Mouse (Mus musculus) layer of hippocampus, adult 8-10 months (tissue): ENCODE measurements around the gene Acss2. TPM values are rescaled to one million over a fixed set of nuclear protein-coding genes. Genes with fewer than 3 reads are reported as not detected.

Experiments used
- DNase-seq, 2 experiments: peaks; one replicate each; pipeline ENCODE4 v3.0.0; 2022; ENCODE audit warnings: low spot score in 2 of 2
- total RNA-seq, 4 experiments: library from RNA; stranded (reverse); gene quantifications; 2 replicates each; pipeline ENCODE4 v1.2.4; 2022

The Acss2 gene
- 10 to 100 TPM; 61.2 to 72.6 (median 61.8) TPM for total RNA-seq

DNA sequence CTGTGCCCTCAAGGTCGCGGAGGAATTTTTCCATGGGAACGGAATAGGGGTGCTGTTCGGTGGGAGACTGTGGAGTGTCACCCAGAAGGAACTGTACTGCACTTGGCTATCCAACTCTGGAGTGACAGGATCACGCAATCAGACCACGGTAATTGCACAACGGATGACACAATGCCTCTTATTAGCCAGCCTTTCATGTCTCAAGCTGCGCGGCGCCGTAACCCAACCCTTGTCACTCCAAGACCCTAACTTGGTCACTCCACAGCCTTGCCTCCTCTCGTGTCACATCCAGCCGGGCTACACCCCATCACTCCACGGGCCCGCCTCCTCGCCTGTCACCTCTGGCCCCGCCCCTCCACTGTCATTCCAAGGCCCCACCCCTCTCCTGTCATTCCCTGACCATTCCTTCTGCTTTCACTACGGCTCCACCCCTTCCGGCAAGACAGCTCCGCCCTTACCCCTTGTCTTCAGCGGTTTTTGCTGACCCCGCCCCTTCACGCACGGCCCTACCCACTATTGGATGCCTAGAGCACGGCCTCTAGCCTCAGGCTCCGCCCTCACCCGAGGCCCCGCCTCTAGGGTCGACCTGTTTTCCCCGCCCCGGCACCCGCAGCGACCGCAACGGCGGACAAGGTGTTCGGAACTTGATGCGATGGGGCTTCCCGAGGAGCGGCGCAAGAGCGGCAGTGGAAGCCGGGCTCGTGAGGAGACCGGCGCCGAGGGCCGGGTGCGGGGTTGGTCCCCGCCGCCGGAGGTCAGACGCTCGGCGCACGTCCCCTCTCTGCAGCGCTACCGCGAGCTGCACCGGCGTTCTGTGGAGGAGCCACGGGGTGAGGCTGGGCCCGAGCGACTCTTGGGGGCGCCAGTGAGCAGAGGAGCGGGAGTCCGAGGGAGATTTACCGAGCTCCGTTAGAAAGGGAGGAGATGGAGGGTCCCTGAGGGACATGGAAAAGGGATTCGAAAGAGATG is at the start of gene Acss2, which contains the start of gene Ggt7:
Gene Acss2, plus strand, starts transcription at position 494 of the 969 bp plus-strand sequence.
Gene Ggt7, minus strand, starts transcription at position 783 of the 969 bp plus-strand sequence.
- peak; percentile 98 to 99 for DNase-seq

DNA sequence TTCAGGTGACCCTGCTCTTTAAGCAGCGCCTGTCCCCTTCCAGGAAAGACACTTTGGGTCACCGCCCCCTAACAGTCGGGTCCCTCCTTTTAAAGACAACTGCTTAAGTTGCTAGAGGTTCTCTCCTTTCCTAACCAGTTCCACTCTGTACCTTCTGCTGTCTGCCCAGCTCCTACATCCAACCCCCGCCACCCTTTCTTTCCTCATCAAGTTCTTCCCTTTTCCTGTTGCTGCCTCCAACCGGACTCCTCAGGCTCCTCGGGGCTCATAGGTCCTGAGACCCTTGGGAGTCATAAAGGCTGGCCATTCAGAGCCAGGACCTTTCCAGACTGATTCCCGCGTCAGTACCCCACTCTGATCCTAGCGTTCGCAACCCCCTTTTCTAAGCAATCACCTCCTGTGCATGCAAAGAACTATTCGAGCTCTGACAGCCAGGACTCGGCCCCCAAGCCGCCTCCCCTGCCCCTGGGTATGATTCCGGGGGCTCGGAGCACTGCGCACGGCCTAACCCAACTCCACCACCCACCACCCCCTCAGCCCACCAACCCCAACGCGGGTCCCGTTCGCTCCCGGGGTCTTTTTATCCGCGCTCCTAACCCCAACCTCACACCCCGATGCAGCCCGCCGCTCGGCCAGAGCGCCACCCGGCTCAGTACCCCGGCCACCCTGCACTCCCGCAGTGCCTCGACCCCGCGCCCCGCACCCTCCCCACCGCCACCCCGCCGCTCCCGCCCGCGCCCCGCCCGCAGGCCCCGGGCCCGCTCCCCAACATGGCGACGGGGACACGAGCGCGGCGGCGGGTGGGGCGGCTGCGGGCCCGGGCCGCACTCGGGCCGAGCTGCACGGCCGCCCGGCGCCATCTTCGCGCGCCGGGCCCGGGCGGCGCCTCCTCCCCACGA is 44.8 kb upstream of the Acss2 start:
- no peak for DNase-seq

DNA sequence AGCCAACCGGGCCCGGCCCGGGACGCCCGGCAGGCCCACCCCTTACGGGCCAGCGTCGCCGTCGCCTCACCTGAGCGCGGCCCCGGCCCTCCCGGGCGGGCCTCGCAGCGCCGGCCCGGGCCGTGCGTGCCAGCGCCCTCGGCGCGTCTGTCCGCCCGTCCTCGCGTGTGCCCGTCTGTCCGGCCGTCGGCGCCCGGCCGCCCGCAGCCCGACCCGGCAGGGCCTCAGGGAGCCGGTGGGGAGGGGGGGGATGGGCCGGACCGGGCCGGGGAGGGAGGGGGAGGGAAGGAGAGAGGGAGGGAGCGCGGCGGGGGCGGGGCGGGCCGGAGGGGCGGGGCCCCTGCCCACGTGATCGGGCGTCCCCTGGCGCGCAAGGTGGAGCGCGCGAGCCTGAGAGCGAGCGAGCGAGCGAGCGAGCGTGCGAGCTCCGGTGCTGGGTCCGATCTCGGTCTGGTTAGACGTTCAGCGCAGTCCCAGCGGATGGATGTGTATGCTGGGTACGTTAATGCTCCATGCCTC is 44.1 kb upstream of the Acss2 start, which contains the start of gene Ncoa6:
Gene Ncoa6, minus strand, starts transcription at position 325 of the 519 bp plus-strand sequence.
- DNase-seq: peak in 1 of 2 experiments; percentile 42

DNA sequence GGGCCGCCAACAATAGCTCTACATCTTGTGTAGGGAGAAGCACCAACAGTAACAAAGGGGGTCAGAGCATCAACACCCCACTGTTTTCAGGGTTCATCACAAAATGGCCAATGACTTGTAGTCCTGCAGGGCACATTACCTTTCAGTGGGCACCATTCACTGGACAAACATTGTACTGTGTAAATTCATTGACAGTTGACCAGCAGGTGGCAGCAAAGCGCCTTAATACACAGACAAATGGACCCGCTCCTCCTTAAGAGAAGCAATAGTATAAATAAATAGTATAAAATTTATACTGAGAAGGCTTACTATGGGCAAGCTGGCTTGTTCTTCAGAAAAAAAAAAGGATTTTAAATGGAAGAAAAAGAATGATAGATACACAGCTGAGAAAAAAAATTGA is 35.7 kb upstream of the Acss2 start:
- DNase-seq: peak in 1 of 2 experiments; percentile 61

DNA sequence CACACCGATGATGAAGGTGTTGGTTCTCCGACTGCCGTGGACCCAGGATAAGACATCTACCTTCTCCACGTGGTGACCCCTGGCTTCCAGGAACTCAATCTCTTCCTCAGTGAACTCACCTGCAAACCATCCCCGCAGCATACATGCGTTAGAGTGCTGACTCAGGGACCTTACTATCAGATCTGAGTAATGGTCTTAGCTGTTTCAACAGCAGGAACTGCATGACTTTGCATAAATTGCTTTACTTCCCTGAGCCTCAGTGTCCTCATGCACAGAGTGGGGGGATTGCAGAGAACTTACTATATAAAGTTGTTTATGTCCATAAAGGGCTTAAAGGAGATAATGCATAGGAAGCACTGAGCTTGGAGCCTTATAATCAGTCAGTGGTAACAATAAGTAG is 26.8 kb upstream of the Acss2 start:
- no peak for DNase-seq

DNA sequence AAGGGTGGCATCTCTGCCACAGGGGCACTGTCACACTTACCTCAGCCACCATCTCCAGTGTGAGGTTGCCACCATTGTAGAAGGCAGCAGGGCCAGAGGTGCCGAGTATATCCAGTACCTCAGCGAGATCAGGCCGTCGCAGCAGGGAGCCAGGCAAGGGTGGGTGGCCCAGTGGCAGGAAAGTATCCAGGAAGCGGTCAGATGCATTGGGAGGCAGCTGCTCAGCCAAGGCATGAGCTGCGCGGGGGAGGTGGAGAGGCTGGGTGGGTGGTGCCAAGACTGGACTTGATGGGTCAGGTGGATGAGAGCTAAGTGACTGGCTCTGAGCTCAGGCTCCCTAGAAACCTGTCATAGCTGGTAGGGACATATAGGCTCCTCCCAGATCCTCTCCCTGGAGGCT is 15.2 kb upstream of the Acss2 start:
- no peak for DNase-seq

DNA sequence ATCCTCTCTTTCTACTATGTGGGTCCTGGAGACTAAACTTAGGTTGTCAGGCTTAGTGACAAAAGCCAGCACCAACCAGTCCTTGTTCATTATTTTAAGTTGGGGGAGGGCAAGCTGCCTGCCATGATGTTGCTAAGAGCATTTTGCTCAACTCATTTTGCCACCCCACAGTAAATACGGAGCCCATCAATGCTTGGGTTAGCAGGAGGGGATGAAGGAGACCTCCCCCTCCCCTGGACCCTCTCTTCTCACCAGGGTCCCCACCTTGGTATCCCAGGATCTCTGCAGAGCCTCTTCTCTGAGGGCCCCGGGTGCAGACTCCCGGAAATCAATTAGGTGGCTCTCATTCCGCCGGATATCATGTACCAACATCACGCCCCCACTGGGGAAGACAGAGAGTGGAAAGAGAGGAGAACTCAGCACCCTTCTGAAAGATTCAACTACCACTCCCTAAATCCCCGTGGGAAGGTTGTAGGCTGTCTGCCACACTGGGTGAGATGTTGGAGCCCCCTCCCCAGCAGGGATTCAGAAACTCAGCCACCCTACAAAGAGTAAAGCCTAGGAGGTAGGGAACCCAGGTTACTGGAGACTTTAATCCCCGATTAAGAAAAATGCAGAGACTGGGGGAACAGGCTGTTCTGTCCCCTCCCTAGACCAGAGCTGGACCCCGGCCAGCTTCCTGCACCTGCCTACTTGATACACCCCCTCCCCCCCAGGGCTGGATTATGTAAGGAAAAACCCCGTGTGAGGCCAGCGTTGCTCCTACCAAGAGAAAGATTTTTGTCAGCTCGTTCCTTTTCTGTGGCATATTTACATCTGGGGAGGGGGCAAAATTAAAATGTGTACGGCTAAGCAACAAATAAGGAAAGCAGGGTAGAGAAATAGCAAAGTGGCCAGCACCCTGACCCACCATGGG is 13.1 kb upstream of the Acss2 start:
- DNase-seq: no peak

DNA sequence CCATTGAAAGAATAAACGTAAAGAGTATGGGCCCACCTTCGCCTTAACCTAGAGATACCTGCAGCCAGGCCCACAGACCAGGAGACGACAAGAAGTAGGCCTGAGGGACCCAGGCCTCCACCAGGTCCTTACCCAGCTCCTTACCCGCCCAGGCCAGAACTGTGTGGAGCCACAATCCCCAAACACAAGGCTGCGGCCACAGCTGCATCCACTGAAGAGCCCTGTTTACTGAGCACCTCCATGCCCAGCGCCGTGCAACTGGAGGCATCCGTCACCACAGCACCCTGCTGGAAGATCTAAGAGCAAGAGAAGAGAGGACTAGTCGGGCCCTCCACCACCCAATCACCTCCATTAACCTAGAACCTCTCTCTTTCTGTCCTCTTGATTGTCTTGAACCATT is 11.9 kb upstream of the Acss2 start:
- no peak for DNase-seq

DNA sequence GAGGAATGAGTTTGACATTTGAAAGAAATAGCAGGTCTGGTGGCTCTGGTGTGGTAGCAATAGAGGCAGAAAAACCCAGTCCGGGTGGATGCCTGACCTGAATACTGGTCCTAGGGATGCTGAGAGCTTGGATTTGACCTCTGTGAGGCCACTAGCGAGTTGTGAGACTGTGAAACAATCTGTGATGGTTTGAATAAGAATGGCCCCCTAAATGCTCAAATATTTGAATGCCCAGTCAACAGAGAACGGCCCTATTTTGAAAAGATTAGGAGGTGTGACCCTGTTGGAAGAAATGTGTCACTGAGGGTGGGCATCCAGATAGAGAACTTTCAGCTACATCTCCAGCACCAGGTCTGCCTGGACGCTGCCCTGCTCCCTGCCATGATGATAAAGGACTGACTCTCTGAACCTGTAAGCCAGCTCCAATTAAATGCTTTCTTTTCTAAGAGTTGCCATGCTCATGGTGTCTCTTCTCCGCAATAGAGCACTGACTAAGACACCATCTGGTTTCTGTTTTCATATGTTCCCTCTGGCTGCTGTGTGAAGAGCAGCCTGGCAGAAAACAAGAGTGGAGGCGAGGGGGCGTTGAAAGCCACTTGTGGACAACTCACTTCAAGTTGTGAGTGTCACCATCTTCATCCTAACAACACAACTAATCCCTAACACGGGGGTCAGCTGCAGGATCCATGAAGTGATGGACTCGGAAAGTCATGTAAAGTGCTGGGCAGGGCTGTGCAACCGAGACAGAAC is 9.9 kb upstream of the Acss2 start:
- DNase-seq: peak; percentile 51 to 52

DNA sequence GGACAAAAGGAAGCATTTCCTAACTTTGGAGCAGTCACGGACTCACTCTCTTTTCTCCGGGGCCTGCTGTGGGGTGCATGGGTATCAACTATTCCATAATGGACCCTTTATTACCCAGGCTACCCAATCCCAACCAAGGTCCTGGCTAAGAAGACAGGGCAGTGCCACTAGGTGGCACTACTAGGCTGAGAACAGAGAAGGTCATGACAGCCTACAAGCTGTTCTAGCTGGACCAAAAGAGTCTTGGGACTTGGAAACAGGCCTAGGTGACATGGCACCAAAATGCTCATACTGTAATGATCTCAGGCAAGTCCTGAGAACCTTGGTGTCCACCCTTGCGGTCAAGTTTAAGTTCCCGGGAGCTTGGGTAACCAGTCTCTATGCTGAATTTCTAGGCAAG is 5.3 kb upstream of the Acss2 start:
- no peak for DNase-seq

DNA sequence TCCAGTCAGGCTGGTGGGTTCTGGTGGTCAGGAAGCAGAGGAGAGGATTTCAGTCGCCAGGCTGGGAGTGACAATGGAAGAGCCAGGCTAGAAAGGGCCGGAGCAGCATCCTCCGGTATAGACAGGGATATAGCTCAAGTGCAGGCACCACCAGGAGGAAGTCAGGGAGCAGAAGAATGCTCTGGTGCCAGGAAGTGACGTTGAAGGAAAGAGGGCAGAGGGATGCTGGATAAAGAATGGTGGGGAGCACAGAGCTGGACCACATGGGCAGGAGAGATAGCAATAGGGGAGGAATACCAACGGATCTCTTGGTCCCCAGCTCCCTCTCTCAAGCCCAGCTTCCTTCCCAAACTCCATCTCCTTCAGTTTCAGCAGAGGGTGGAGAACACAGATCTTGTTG is 4.2 kb upstream of the Acss2 start:
- DNase-seq: no peak

DNA sequence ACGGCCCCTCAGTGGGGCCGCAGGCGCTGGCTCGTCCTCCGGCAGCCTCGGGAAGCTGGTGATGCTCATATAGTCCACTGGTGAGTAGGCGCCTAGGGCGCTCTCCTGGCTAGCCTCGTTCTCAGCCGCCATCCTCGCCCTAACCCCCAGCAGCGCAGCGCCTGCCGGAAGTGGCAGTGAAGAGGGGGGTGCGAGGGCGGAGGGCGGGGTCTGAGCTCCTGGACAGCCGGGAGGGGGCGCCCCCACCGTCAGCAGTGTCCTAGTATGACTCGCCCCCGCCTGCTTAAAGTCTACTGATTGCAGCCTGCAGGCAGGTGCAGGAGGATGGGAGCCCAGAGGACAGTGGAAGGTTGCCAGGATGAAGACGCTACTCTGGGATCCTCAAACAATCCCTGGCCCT is 3.1 kb upstream of the Acss2 start:
- DNase-seq: peak; percentile 83 to 87

DNA sequence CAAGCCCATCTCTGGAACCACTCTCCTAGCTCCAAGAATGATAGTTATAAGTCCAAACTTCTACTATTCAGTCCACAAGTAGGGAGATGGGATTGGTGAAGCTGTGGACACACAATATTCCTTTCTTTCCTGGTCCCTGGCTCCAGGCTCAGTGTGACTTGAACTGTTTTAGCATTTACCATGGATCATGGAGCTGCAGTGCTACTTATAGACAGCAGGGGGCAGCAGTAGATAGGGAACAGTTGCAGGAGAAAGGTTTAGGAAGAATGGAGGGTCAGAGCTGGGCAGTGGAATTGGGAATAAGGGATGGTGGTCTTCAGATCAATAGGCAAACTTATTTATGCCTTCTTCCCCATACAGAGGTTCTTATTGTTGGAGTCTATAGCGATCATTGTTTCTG is 1.8 kb upstream of the Acss2 start:
- DNase-seq: peak; percentile 71 to 74

DNA sequence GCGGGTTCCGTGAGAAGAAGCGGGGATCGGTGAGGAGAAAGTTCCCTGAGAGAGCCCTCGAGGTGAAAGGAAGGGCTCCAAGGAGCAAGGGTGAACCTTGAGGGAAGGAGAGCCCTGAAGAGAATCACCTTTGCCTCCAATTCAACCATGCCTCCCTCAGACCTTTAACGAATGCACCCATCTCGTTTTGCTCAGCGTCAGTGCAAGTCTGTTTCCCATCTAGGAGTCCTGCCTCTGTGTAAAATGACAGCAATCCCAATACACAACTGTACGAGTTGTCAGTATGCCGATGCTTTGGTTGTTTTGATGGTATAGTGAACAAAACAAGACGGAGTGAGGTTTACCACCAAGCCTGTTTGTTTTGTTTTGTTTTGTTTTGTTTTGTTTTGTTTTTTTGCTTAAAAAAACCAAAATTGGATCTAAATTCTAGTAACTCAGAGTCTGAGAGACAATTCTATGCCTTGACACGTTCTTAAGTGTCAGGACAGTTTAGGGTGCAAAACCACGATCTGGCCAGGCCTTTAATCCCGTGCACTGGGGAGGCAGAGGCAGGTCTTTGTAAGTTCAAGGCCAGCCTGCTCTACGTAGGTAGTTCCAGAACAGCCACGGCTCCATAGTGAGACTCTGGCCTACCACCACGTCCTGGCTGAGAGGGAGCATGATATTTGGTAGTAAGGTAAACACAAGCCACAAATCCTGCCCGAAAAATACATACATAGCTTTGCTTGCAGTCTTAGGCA is 953 bp downstream of the Acss2 start:
- DNase-seq: no peak

DNA sequence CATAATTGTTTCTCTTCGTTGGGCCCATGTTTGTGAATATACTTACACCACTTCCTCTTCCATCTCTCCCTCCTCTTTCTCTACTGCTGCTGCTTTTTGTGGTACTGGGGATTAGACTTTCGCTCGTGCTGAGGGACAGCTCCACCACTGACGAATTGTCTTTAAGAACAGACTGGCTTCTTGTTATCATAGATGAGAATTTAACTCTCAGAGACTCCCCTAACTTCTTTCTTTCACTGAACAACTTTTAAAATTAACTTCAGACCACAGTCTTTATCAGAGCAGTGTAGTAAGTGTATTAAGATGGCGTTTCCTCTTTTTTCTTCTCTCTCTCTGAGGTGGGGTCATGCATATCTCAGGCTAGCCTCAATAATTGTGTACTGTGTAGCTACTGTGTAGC is 6.0 kb downstream of the Acss2 start:
- no peak for DNase-seq

DNA sequence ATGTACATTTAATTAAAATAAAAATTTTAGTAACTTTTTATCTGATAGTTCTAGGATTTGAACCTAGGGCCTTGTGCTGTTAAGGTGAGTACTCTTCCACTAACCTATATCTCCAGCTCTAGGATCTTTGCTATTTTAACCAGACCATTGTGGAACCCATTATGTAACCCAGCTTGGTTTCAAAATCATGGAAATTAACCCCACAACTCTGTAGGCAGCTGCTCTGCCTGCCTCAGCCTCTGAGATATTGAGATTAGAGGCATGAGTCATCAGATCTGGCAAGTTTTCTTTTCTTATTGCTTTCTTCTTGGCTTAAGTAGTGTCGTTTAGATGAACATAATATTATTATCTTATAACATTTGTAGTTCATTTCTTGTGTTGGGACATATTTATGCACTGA is 6.6 kb downstream of the Acss2 start:
- DNase-seq: no peak

DNA sequence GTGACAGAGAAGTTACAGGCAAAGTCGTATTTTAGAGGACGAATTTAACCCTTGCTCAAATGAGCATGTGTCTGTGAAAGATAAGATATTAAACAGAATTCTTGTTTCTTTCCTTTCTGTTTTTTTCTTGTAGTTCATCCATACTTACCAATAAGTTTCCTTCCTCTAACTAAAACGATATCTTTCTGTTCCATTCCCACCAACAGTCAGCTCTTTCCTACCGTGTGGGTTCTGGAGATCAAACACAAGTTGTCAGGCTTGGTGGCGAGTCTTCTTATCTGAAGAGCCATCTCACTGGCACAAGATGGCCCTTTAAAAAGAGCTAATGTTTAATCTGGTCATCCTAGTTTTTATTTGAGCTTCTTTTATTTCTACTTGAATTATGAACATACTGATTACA is 9.6 kb downstream of the Acss2 start:
- DNase-seq: no peak

DNA sequence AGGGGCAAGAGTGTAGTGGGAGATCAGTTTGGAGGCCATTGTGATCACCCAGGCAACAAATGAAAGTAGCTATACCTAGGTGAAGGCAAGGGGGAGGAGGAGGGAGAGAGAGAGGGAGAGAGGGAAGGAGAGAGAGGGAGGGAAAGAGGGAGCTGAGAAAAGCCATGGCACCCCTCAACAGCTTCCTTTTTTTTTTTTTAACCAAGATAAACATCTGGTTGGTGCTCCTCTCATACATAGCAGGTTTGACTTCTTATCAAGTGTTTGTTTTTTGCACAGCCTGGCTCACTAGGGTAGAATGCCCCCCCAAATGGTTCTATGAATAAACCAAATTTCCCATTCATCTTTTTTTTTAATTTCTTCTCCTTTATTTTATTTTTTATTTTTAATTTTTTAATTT is 18.5 kb downstream of the Acss2 start:
- DNase-seq: no peak

DNA sequence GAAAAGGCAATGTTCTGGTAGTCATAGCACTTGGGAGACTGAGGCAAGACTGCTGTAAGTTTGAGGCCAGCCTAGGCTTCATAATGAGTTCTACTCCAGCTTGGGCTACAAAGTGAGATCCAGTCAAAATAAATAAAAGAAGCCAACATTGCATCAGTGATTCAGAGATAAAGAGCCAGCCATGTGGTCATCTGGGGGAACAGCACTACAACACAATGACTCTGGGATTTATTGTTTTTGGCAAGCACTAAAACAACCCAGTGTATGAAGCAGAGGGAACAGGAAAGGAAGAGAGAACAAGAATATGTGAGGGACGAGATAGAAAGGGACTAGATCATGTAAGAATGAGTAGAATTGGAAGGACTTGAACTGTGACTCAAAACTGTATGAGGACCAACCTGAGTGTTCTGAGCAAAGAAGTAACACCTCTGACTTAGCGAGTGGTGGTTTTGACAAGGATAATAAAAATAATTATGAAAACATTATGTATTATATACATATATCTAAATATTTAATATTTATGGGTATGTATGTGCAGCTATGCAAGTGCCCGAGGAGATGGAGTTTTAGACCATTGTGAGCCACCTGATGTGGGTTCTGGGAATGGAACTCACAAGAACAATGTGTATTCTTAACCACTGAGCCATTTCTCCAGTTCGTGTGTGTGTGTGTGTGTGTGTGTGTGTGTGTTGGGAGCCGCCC is 20.2 kb downstream of the Acss2 start:
- DNase-seq: no peak
